Mouse (Mus musculus) right cerebral cortex, adult 2 months (tissue): ENCODE data around the gene Nol10.
A peak's percentile ranks its signal among the peaks of the same experiment; 100 is the strongest.

Experiments
- DNase-seq, 2 experiments: peaks; one replicate each; pipeline ENCODE4 v3.0.0; 2021 to 2022; ENCODE audit warnings: low spot score in 2 of 2

Nol10 gene

GRCm38 (mm10) chr12:17348048-17349036 is at the start of gene Nol10:
Gene Nol10, plus strand, starts transcription at chr12:17348458.
- peak; percentile 91 to 92 for DNase-seq

DNA sequence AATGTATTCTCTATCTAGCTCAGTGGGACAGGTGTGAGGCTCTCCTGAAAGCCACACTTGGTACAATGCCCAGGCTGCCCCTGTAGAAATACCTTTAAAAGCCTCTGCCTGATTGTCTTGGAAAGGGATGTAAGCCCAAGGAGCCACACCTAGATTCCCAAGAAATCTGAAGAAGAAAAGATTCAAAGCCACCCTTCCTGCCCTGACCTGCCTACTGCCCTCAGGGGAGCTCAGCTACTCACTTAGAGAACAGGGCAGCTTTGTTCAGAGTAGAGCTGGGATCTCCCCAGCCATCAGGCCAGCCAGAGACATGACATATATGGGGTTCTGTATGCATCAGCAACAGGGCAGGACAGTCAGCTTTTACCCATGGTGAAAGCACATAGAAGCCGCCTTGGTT is 48.4 kb upstream of the Nol10 start:
- DNase-seq = no peak

GRCm38 (mm10) chr12:17305445-17305844 is 42.8 kb upstream of the Nol10 start:
- DNase-seq = no peak

GRCm38 (mm10) chr12:17308246-17308645 is 40.0 kb upstream of the Nol10 start:
- no peak for DNase-seq

DNA sequence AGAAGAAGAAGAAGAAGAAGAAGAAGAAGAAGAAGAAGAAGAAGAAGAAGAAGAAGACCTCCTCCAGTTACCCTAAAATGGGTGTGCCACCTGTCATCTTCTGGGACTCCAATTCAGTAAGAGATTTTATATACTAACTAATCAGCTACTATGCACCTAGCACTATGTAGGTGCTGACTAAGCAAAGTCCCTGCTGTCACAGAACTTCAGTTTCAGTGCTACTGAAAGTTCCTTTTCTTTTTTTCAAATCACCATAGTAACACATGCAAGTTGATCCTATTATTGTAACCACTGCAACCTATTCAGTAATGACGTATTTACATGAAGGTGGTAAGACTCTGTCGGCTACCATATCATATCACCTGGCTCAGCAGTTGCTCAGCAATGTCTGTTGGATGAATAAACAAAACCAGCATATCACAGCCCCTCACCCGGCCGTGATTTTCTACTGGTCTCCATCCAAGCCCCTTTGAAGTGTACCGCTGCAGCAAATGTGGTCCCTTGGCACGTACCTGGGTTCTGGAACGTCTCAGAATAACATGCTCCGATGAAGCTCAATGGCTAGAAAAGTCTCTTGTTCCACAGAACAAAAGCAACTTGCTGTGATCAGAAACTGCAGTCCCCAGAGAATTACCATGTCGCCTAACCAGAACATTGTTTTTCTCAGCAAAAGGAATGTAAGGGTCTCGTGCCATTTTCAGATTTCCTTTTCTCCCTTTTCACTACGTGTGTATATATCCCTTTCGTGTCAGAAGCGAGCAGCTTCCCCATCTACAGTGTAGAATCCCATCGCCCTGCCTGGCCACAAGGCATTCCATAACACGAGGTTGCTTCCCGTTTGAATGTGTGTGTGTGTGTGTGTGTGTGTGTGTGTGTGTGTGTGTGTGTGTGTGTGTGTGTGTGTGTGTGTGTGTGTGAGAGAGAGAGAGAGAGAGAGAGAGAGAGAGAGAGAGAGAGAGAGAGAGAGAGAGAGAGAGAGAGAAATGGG is 37.1 kb upstream of the Nol10 start:
- DNase-seq = no peak

DNA sequence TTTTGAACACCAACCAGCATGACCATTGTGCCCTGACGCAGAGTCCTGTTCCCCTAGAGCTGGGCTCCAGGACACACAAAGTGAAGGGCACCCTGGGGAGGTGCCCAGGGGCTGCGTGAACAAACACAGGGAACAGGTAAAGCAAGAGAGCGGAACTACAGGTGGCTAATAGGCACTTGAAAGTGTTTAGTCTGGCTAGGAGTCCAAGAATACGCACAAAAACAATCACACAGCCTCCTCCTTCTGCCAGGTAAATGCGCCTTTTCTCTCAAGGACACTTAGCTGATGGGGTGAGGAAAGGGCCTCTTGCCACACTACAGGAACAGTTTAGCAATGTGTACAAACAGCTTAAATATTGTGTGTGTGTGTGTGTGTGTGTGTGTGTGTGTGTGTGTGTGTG is 32.2 kb upstream of the Nol10 start:
- no peak for DNase-seq

DNA sequence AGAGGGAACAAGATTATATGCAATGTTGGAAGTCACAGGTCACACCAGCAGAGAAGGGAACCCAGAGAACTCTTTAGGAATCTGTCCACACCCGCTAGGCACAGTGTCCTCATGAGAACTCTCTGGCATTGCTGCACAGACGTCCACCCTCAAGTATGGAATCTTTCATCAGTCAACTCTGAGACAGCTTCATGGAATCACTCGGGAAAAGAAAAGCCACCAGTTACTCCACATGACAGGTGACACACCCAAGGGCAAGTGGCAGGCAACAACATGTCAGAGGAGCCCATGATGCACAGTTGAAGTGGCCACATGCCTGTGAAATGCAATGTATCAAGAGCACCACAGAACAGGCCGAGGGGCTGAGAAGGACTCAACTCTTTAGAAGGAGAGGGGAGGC is 30.3 kb upstream of the Nol10 start:
- no peak for DNase-seq

DNA sequence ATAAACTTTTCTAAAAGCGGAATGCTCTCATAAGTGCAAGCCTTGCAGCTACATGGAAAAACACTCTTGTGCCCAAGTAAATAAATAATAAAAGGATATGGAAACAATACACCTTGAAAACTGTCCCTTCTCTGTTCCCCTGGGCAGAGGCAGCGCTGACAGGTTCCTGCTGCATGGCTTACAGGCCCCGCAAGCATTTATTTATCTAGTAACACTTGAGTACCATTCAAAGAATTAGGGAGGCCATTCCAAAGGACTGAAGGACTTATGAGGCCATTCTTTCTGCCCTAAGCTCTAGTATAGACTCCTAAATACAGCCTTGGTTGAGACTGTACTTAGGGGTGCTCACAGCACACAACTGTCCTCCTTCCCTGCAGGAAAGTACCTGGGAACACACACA is 29.8 kb upstream of the Nol10 start:
- no peak for DNase-seq

DNA sequence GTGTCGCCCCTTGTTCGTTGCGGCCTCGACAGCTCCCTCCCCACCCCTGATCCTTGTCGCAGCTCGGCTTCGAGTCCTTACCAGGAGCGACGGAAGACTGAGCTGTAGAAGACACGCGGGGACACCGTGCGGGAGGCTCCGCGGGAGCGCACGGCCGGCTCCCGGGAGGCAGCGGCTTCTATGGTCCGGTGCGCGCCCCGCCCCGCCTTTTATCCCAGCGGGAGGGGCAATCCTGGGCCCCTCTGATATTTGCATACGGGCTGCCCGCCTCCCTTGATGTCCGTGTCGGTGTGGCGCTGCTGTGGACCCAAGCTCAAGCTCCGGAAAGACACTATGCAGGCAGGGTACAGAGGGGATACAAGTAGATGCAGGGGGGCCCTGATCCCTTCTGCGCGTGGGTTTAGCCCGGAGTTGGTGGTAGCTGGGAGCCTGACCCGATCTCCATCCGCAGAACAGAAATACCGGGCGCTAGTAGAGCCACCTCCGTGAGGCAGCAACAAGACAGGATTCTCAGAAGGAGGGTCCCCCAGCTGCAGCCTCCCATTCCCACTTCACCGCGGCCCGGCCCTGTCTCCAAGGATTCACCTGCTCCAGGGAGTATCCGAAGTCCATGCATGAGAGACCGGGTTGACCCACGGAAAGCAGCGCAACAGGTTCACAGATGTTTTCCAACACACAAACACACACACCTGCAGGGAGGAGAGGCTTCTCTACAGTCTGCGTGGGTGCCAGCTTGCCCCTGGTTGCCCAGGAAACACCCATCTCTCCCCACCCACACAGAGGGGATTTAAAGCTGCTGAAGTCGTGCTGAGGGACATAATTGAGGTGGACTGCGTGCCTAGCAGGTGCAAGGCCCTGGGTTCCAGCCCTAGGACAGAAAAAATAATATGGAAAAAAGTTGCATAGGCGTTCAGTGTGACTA is 23.4 kb upstream of the Nol10 start:
- DNase-seq = peak; percentile 24 to 31

GRCm38 (mm10) chr12:17329259-17329658 is 19.0 kb upstream of the Nol10 start, which contains the start of gene Atp6v1c2:
Gene Atp6v1c2, minus strand, starts transcription at chr12:17329359.
- no peak for DNase-seq

- DNase-seq = no peak
Measured at GRCm38 (mm10) chr12:17333459-17333858, 14.8 kb upstream of the Nol10 start.

DNA sequence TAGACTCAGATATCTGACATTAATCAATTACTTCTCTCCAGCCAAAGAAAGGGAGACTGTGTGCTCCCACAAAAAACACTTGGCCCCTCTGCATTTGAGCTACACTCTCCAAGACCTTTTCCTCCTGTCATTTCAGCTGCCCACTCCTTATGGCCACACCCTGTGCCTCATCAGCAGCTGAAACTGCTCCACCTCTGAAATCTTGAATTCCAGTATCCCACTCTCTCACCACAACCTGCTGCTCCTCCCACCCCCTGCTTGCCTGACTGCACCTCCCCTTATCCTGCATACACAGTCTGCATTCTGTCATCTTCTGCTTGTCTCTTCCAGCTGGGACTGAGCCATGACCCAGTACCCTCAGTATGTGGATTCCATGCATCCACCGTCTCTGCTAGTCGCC is 9.9 kb upstream of the Nol10 start:
- no peak for DNase-seq

DNA sequence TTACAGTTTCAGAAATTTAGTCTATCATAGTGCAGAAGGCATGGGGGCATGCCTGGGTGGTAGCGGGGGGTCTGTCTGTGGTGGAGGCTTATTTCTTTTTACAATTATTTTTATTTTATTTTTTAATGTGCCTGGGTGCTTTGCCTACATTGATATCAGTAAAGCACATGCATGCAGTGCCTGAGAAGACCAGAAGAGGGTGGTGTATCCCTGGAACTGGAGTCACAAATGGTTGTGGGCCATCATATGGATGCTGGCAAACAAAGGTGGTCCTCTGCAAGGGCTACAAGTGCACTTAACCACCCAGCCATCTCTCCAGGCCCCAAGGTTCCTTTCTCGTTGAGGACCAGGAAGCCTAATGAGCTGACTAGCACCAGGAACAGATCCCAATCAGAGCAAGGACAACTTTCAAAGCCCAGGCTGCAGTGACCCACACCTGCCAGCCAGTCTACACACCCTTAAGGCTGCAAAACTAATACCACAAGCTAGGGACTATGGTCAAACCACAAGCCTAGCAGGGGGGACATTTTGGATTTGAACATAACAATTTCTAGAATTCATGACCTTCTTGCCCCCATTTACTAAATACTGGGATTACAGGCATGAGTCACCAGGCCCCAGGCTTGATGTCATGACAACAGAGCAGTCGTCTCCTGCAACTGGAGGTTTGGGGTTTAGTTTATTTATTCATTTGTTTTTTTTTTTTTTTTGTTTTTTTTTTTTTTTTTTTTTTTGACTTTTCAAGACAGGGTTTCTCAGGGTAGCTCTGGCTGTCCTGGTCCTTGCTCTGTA is 8.9 kb upstream of the Nol10 start:
- no peak for DNase-seq

GRCm38 (mm10) chr12:17347327-17348047 is 771 bp upstream of the Nol10 start:
- DNase-seq = no peak

DNA sequence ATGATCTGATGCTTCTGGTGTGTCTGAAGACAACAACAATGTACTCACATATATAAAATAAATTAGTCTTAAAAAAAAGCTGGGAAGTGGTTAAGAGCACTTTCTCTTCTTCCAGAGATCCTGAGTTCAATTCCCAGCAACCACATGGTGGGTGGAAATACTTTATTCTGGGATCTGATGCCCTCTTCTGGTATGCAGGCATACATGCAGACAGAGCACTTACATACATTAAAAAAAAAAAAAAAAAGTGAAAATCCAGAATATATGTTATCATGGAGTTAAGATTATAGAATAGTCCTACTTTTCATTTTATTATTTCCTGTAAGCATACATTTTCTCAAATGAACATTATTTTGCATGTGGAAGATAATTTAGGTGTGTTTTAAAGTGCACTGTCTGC is 1.8 kb downstream of the Nol10 start:
- no peak for DNase-seq

DNA sequence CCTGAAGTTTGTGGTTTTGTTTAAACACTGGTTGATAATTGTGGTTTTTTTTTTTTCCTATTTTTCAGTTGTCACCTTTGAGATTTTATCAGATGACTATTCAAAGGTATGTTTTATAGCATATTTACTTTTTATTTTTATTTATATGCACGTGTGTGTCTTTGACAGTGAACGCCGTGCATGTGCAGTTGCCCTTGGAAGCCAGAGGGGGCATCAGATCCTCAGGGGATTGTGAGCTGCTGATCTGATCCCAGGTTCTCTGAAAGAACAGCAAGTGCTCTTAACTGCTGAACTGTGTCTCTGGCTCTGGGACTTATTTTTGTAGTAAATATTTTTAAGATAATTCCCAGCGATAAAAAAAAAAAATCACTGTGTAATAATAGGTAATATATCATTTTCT is 8.6 kb downstream of the Nol10 start:
- DNase-seq = no peak

- no peak for DNase-seq
Measured at GRCm38 (mm10) chr12:17357795-17358194, 9.5 kb downstream of the Nol10 start.

DNA sequence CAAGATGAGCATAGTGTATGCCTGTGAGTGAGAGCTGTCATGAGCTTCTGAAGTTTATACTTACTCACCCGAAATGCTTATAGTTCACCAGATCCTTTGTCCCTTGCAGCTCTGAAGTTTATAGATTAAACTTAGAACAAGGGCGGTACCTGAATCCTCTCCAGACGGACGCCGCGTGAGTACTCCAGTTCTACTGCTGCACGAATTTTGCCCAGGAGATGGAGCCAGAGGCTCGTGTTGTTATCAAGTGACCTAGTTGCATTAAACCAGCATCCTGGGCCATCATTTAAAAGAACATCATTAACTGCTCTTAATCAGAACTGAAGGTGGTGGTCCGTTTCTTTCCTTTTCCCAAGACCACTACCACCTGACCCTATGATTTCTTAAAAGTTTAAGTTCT is 10.7 kb downstream of the Nol10 start:
- DNase-seq = peak; percentile 47 to 51

- DNase-seq = no peak
Measured at GRCm38 (mm10) chr12:17360104-17360503, 11.8 kb downstream of the Nol10 start.

DNA sequence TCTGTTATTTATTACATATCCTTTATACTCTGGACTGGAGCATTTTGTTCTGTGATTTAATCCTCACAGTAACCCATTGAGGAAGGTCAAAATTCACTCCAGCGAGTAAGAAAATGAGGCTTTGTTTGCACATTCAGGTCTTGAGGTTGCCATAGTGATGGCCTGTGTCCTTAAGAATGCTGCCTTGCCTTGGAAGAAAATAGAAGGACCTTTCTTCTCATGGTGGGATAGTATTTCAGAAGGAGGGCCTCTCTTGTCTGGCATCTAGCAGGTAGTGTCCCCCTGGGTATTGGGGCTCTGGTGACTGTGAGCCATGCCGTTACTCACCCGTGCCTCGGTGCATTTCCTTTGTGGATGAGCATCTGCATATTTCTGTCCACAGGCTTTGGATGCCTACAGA is 12.4 kb downstream of the Nol10 start:
- no peak for DNase-seq
